Mouse (Mus musculus): Measurements from ENCODE around the gene Amn.

- TF ChIP-seq CTCF (IDR thresholded peaks at IDR 0.05; ENCODE audit: insufficient read depth, low read length) (no peak), POLR2A (IDR thresholded peaks at IDR 0.05; ENCODE audit: borderline replicate concordance, extremely low read depth, low read depth, low read length) (no peak)
These were observed 52.5 kb downstream of the Amn start for GRCm38 (mm10) chr12:111323423-111323822.

Data from lung, adult 2 months (tissue).